Mouse (Mus musculus) C2C12 (cell line): ENCODE measurements around the gene Gm28042.

Experiments
- CEBPB ChIP-seq: IDR thresholded peaks from one replicate; pipeline ENCODE4 v1.6.1; 2011; ENCODE audit warnings: low read depth, mild to moderate bottlenecking, control low read depth, moderate library complexity
- CTCF ChIP-seq: IDR thresholded peaks from one replicate; pipeline ENCODE4 v1.5.1; 2011; ENCODE audit not compliant: control insufficient read depth, insufficient read depth, insufficient read length
- FOSL1 ChIP-seq: IDR thresholded peaks from one replicate; pipeline ENCODE4 v1.8.0; 2011; ENCODE audit warnings: mild to moderate bottlenecking, low read length; ENCODE audit not compliant: poor library complexity, insufficient read depth, severe bottlenecking
- MAX ChIP-seq: IDR thresholded peaks from one replicate; pipeline ENCODE4 v1.6.1; 2011; ENCODE audit warnings: mild to moderate bottlenecking, control low read depth
- MYOD1 ChIP-seq: IDR thresholded peaks from one replicate; pipeline ENCODE4 v1.6.1; 2011; ENCODE audit warnings: low read depth; ENCODE audit not compliant: control insufficient read depth, insufficient read length
- MYOG ChIP-seq: IDR thresholded peaks from one replicate; pipeline ENCODE4 v1.6.1; 2011; ENCODE audit not compliant: control insufficient read depth, insufficient read length; ENCODE audit errors: extremely low read depth
- USF1 ChIP-seq: IDR thresholded peaks from one replicate; pipeline ENCODE4 v1.6.1; 2011; ENCODE audit warnings: low read depth, mild to moderate bottlenecking, control low read depth, moderate library complexity

- no peak for TF ChIP-seq CTCF
- no peak for TF ChIP-seq USF1
- no peak for TF ChIP-seq MAX
- no peak for TF ChIP-seq FOSL1
- TF ChIP-seq MYOD1: no peak
- TF ChIP-seq CEBPB: no peak
- no peak for TF ChIP-seq MYOG
Observed at GRCm38 (mm10) chr2:120082416-120082815, 55.1 kb downstream of the Gm28042 start.
